Mouse (Mus musculus) kidney, adult 2 months (tissue): ENCODE data around the gene Mdga1. TPM values are rescaled to one million over a fixed set of nuclear protein-coding genes. Genes with fewer than 3 reads are reported as not detected.

Experiments
- DNase-seq: peaks from one replicate; pipeline ENCODE4 v3.0.0; 2021
- H3K27ac ChIP-seq: fragments of 200-500 bp; 2 replicates; pipeline ENCODE4 v1.5.1; 2012; ENCODE audit warnings: low read depth, low read length, control low read depth, inconsistent platforms; ENCODE audit not compliant: insufficient read depth
- H3K27me3 ChIP-seq: fragments of 200-500 bp; replicated peaks from 2 replicates; pipeline ENCODE4 v1.6.1; 2012; ENCODE audit warnings: mild to moderate bottlenecking, moderate library complexity, low read length, inconsistent platforms; ENCODE audit not compliant: control insufficient read depth, insufficient read depth
- H3K36me3 ChIP-seq: fragments of 200-500 bp; 2 replicates; pipeline ENCODE4 v1.6.1; 2012; ENCODE audit warnings: mild to moderate bottlenecking, moderate library complexity, low read length, inconsistent platforms; ENCODE audit not compliant: control insufficient read depth, insufficient read depth
- H3K4me1 ChIP-seq: fragments of 200-500 bp; 2 replicates; pipeline ENCODE4 v1.6.1; 2011; ENCODE audit warnings: low read length; ENCODE audit not compliant: control insufficient read depth, insufficient read depth
- H3K4me3 ChIP-seq: fragments of 200-500 bp; 2 replicates; pipeline ENCODE4 v1.5.1; 2011; ENCODE audit warnings: mild to moderate bottlenecking, low read depth, low read length, control low read depth; ENCODE audit not compliant: insufficient read depth
- CTCF ChIP-seq: fragments of 200-500 bp; conservative IDR thresholded peaks from 2 replicates; pipeline ENCODE4 v1.5.1; 2011; ENCODE audit warnings: low read depth, mild to moderate bottlenecking, control low read depth, low read length, moderate library complexity, mixed read lengths; ENCODE audit not compliant: insufficient read depth, insufficient read length
- POLR2A ChIP-seq: fragments of 200-500 bp; IDR thresholded peaks from one replicate; pipeline ENCODE4 v1.6.1; 2011; ENCODE audit warnings: low read depth, low read length, control low read depth
- WGBS: fragments of 180-500 bp; shearing (Covaris S2); methylation state at CpG from one replicate; pipeline ENCODE4 v1.1.7; 2018; 5-methylcytosine and 5-hydroxymethylcytosine counted together
- polyA plus RNA-seq: library from polyadenylated mRNA; depleted of rRNA; stranded (reverse); fragments of >200 nt; gene quantifications from 2 replicates; pipeline ENCODE4 v1.2.3, GENCODE M21; 2012

The Mdga1 gene
- polyA plus RNA-seq, 1 experiment, result 1.3 TPM

- H3K27me3 ChIP-seq, result no peaks in the 10 kb centered on the region
- no peak overlapping the region for H3K27ac ChIP-seq
- TF ChIP-seq CTCF, result no peak
- no peaks in the 10 kb centered on the region for H3K4me1 ChIP-seq
- H3K36me3 ChIP-seq, result no peaks in the 10 kb centered on the region
- H3K4me3 ChIP-seq, result no peak overlapping the region
- no peak for DNase-seq
- 81% methylated on average over 12 of the region's 12 CpGs for WGBS
Measured at GRCm38 (mm10) chr17:29870316-29870715, 99.6 kb downstream of the Mdga1 start.

- Histone ChIP-seq H3K4me3 (no peak overlapping the region), H3K4me1 (no peaks in the 10 kb centered on the region), H3K27ac (no peak overlapping the region), H3K27me3 (no peaks in the 10 kb centered on the region), H3K36me3 (no peaks in the 10 kb centered on the region)
- WGBS, result 30% methylated on average over 6 of the region's 6 CpGs
- no peak for DNase-seq
- TF ChIP-seq POLR2A (no peak), CTCF (no peak)
Measured at GRCm38 (mm10) chr17:29865914-29866313, 104.0 kb downstream of the Mdga1 start.

GRCm38 (mm10) chr17:29864440-29864839 lies 105.4 kb downstream of the Mdga1 start:
- no peaks in the 10 kb centered on the region for H3K27me3 ChIP-seq
- no peak for DNase-seq
- no peak overlapping the region for H3K4me3 ChIP-seq
- no peaks in the 10 kb centered on the region for H3K4me1 ChIP-seq
- no peak overlapping the region for H3K27ac ChIP-seq
- no peaks in the 10 kb centered on the region for H3K36me3 ChIP-seq
- TF ChIP-seq CTCF (0 out of 2 replicates have a peak, but pooled peaks have one; percentile 8), POLR2A (no peak)
- 68% methylated on average over 7 of the region's 7 CpGs for WGBS

- Histone ChIP-seq H3K4me1 (no peaks in the 10 kb centered on the region), H3K27me3 (no peaks in the 10 kb centered on the region), H3K27ac (no peak overlapping the region), H3K36me3 (no peaks in the 10 kb centered on the region), H3K4me3 (no peak overlapping the region)
- DNase-seq, result no peak
- TF ChIP-seq CTCF, result no peak
- WGBS, result 78% methylated on average over 13 of the region's 13 CpGs
Measured at GRCm38 (mm10) chr17:29859788-29860283, 110.1 kb downstream of the Mdga1 start.

GRCm38 (mm10) chr17:29858764-29859163 lies 111.1 kb downstream of the Mdga1 start:
- Histone ChIP-seq H3K4me3 (no peak overlapping the region), H3K4me1 (no peaks in the 10 kb centered on the region), H3K27ac (no peak overlapping the region), H3K36me3 (no peaks in the 10 kb centered on the region), H3K27me3 (no peaks in the 10 kb centered on the region)
- peak; percentile 22 for DNase-seq
- peak; percentile 54 for TF ChIP-seq CTCF
- TF ChIP-seq POLR2A, result no peak
- WGBS, result 88% methylated on average over 3 of the region's 3 CpGs

GRCm38 (mm10) chr17:29855702-29856580 lies 113.9 kb downstream of the Mdga1 start:
- 76% methylated on average over 18 of the region's 18 CpGs for WGBS
- Histone ChIP-seq H3K4me1 (no peaks in the 10 kb centered on the region), H3K27ac (no peak overlapping the region), H3K36me3 (no peaks in the 10 kb centered on the region), H3K4me3 (no peak overlapping the region), H3K27me3 (no peaks in the 10 kb centered on the region)
- TF ChIP-seq POLR2A (no peak), CTCF (no peak)
- DNase-seq, result no peak

GRCm38 (mm10) chr17:29854835-29855234 lies 115.1 kb downstream of the Mdga1 start:
- 95% methylated on average over 4 of the region's 4 CpGs for WGBS
- TF ChIP-seq CTCF (no peak), POLR2A (no peak)
- no peak overlapping the region for H3K4me3 ChIP-seq
- DNase-seq, result no peak
- H3K4me1 ChIP-seq, result no peaks in the 10 kb centered on the region
- no peaks in the 10 kb centered on the region for H3K27me3 ChIP-seq
- H3K36me3 ChIP-seq, result no peaks in the 10 kb centered on the region
- H3K27ac ChIP-seq, result no peak overlapping the region
